Mouse (Mus musculus): ENCODE results near the gene Vamp2.

Vamp2 gene

GRCm38 (mm10) chr11:69053848-69054247 lies 34.4 kb upstream of the Vamp2 start:
- Histone ChIP-seq H3K27me3 (ENCODE audit: insufficient read depth, low read length) (no peaks in the 10 kb centered on the region), H3K9me3 (ENCODE audit: low read length) (no peaks in the 10 kb centered on the region), H3K4me1 (replicated peaks; ENCODE audit: low read depth, low read length) (peaks cover 55% of the 10 kb centered on the region), H3K4me3 (replicated peaks; ENCODE audit: low read length) (no peak overlapping the region), H3K36me3 (ENCODE audit: insufficient read depth, low read length) (peaks cover 32% of the 10 kb centered on the region)
- TF ChIP-seq NANOG (IDR thresholded peaks at IDR 0.05; ENCODE audit: borderline replicate concordance, low read length) (no peak), CTCF (conservative IDR thresholded peaks at IDR 0.05; ENCODE audit: low read length) (no peak), POU5F1 (IDR thresholded peaks at IDR 0.05; ENCODE audit: borderline replicate concordance, low read length) (no peak)

GRCm38 (mm10) chr11:69058265-69058664 lies 30.0 kb upstream of the Vamp2 start:
- H3K9me3 ChIP-seq (ENCODE audit: low read length) = no peaks in the 10 kb centered on the region
- peaks cover 15% of the 10 kb centered on the region for H3K27me3 ChIP-seq (ENCODE audit: insufficient read depth, low read length)
- peaks cover 46% of the 10 kb centered on the region for H3K4me1 ChIP-seq (replicated peaks; ENCODE audit: low read depth, low read length)
- TF ChIP-seq CTCF (conservative IDR thresholded peaks at IDR 0.05; ENCODE audit: low read length) = no peak
- no peak for TF ChIP-seq NANOG (IDR thresholded peaks at IDR 0.05; ENCODE audit: borderline replicate concordance, low read length)
- no peak for TF ChIP-seq POU5F1 (IDR thresholded peaks at IDR 0.05; ENCODE audit: borderline replicate concordance, low read length)
- H3K36me3 ChIP-seq (ENCODE audit: insufficient read depth, low read length) = no peaks in the 10 kb centered on the region
- H3K4me3 ChIP-seq (replicated peaks; ENCODE audit: low read length) = peak overlapping the region; percentile 99

- peaks cover 40% of the 10 kb centered on the region for H3K4me1 ChIP-seq (replicated peaks; ENCODE audit: low read depth, low read length)
- peaks cover 15% of the 10 kb centered on the region for H3K27me3 ChIP-seq (ENCODE audit: insufficient read depth, low read length)
- no peak for TF ChIP-seq NANOG (IDR thresholded peaks at IDR 0.05; ENCODE audit: borderline replicate concordance, low read length)
- no peak for TF ChIP-seq POU5F1 (IDR thresholded peaks at IDR 0.05; ENCODE audit: borderline replicate concordance, low read length)
- TF ChIP-seq CTCF (conservative IDR thresholded peaks at IDR 0.05; ENCODE audit: low read length) = no peak
- H3K36me3 ChIP-seq (ENCODE audit: insufficient read depth, low read length) = no peaks in the 10 kb centered on the region
- no peaks in the 10 kb centered on the region for H3K9me3 ChIP-seq (ENCODE audit: low read length)
- H3K4me3 ChIP-seq (replicated peaks; ENCODE audit: low read length) = peak overlapping the region; percentile 99
Measured at GRCm38 (mm10) chr11:69058729-69059356, 29.4 kb upstream of the Vamp2 start.

GRCm38 (mm10) chr11:69059357-69059974 lies 28.8 kb upstream of the Vamp2 start, which contains the start of gene Borcs6:
Borcs6 (plus strand) TSS chr11:69059717.
- TF ChIP-seq POU5F1 (IDR thresholded peaks at IDR 0.05; ENCODE audit: borderline replicate concordance, low read length) = no peak
- no peak for TF ChIP-seq NANOG (IDR thresholded peaks at IDR 0.05; ENCODE audit: borderline replicate concordance, low read length)
- no peak for TF ChIP-seq CTCF (conservative IDR thresholded peaks at IDR 0.05; ENCODE audit: low read length)
- H3K4me1 ChIP-seq (replicated peaks; ENCODE audit: low read depth, low read length) = peaks cover 40% of the 10 kb centered on the region
- H3K27me3 ChIP-seq (ENCODE audit: insufficient read depth, low read length) = peaks cover 15% of the 10 kb centered on the region
- peak within 1 kb of the TSS; percentile 99 for H3K4me3 ChIP-seq (replicated peaks; ENCODE audit: low read length)
- no peaks in the 10 kb centered on the region for H3K9me3 ChIP-seq (ENCODE audit: low read length)
- H3K36me3 ChIP-seq (ENCODE audit: insufficient read depth, low read length) = no peaks in the 10 kb centered on the region

- Histone ChIP-seq H3K4me1 (replicated peaks; ENCODE audit: low read depth, low read length) (peaks cover 42% of the 10 kb centered on the region), H3K4me3 (replicated peaks; ENCODE audit: low read length) (peak overlapping the region; percentile 99), H3K36me3 (ENCODE audit: insufficient read depth, low read length) (no peaks in the 10 kb centered on the region), H3K9me3 (ENCODE audit: low read length) (no peaks in the 10 kb centered on the region), H3K27me3 (ENCODE audit: insufficient read depth, low read length) (peaks cover 15% of the 10 kb centered on the region)
- TF ChIP-seq NANOG (IDR thresholded peaks at IDR 0.05; ENCODE audit: borderline replicate concordance, low read length) (no peak), POU5F1 (IDR thresholded peaks at IDR 0.05; ENCODE audit: borderline replicate concordance, low read length) (no peak), CTCF (conservative IDR thresholded peaks at IDR 0.05; ENCODE audit: low read length) (no peak)
Measured at GRCm38 (mm10) chr11:69059975-69060411, 28.3 kb upstream of the Vamp2 start.

GRCm38 (mm10) chr11:69060448-69061254 lies 27.6 kb upstream of the Vamp2 start:
- H3K36me3 ChIP-seq (ENCODE audit: insufficient read depth, low read length) = no peaks in the 10 kb centered on the region
- H3K9me3 ChIP-seq (ENCODE audit: low read length) = no peaks in the 10 kb centered on the region
- TF ChIP-seq POU5F1 (IDR thresholded peaks at IDR 0.05; ENCODE audit: borderline replicate concordance, low read length) = no peak
- TF ChIP-seq CTCF (conservative IDR thresholded peaks at IDR 0.05; ENCODE audit: low read length) = no peak
- TF ChIP-seq NANOG (IDR thresholded peaks at IDR 0.05; ENCODE audit: borderline replicate concordance, low read length) = no peak
- H3K27me3 ChIP-seq (ENCODE audit: insufficient read depth, low read length) = peaks cover 15% of the 10 kb centered on the region
- H3K4me1 ChIP-seq (replicated peaks; ENCODE audit: low read depth, low read length) = peaks cover 48% of the 10 kb centered on the region
- peak overlapping the region; percentile 99 for H3K4me3 ChIP-seq (replicated peaks; ENCODE audit: low read length)

- TF ChIP-seq CTCF (conservative IDR thresholded peaks at IDR 0.05; ENCODE audit: low read length) (no peak), POU5F1 (IDR thresholded peaks at IDR 0.05; ENCODE audit: borderline replicate concordance, low read length) (no peak), NANOG (IDR thresholded peaks at IDR 0.05; ENCODE audit: borderline replicate concordance, low read length) (no peak)
- H3K4me1 ChIP-seq (replicated peaks; ENCODE audit: low read depth, low read length) = peaks cover 54% of the 10 kb centered on the region
- no peaks in the 10 kb centered on the region for H3K36me3 ChIP-seq (ENCODE audit: insufficient read depth, low read length)
- H3K27me3 ChIP-seq (ENCODE audit: insufficient read depth, low read length) = peaks cover 15% of the 10 kb centered on the region
- peak overlapping the region; percentile 99 for H3K4me3 ChIP-seq (replicated peaks; ENCODE audit: low read length)
- H3K9me3 ChIP-seq (ENCODE audit: low read length) = no peaks in the 10 kb centered on the region
Measured at GRCm38 (mm10) chr11:69061255-69061912, 26.9 kb upstream of the Vamp2 start.
